Mouse (Mus musculus) CD8-positive naive resting alpha-beta T cell, adult 57 days (primary cell): ENCODE measurements around the gene Gm4791. TPM values are rescaled to one million over a fixed set of nuclear protein-coding genes. Genes with fewer than 3 reads are reported as not detected.

Experiments used
- total RNA-seq: library from RNA; stranded (reverse); gene quantifications from one replicate; pipeline ENCODE4 v1.2.4, GENCODE M21; 2023

Gm4791 gene
- total RNA-seq = not detected

GRCm38 (mm10) chr9:46998338-46998791 lies at the start of gene Gm4791:
Gene Gm4791 (plus strand): TSS chr9:46998741.

